Mouse (Mus musculus) kidney, adult 9 months (tissue): ENCODE data around the gene Thsd7a.

ENCODE experiments used
- DNase-seq: peaks from one replicate; pipeline ENCODE4 v3.0.0; 2022

The Thsd7a gene

GRCm38 (mm10) chr6:12499866-12500265, 249.3 kb downstream of the Thsd7a start:
- no peak for DNase-seq

DNA sequence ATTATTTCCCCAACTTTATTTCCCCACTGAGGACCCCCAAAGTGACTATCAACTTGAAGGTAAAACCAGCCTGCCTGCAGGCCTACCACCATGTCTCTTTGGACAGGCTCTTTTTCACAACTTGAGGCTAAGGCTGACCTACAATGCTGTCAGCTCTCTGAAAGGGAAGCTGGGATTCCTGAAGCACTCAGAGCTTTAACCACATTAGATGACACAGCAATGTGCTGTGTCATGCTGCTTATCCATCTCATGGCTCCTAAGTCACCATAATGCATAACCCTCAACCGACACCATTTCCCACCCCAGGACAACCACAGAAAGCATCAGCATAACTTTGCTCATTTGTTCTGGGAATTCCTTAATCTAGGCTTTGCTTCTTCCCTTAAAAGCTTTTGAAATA, 255.6 kb downstream of the Thsd7a start:
- DNase-seq, result no peak

GRCm38 (mm10) chr6:12488882-12489281, 260.3 kb downstream of the Thsd7a start:
- DNase-seq, result peak; percentile 8

DNA sequence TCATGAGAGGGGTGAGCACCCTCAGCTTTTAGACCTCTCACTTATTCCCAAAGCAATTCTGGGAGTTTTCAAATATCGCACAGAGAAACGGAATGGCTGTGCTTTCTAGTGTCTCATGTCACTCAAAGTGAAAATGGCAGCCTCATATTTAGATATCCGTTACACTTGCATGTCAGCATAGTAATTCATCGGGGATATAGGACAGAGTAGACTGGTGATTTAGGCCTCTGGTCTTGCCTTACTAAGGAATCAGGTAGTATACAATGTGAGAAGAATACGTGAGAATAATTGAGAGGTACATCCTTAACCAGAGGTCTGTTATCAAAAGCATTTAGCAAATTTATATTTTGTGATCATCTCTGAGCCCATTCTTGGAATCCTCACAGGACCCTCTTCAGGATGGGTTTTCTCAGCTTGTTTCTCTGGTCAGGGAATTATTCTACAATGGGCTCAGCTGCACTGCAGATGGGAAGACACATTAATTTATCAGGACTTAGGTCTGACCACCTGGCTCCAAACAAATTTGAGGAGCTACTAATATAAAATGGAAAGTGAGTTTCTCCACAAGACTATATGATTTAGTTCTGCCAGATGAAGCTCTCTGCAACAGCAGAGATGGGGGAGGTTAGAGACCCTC, 267.6 kb downstream of the Thsd7a start:
- no peak for DNase-seq

- DNase-seq, result no peak
Observed at GRCm38 (mm10) chr6:12478359-12478758, 270.9 kb downstream of the Thsd7a start.

DNA sequence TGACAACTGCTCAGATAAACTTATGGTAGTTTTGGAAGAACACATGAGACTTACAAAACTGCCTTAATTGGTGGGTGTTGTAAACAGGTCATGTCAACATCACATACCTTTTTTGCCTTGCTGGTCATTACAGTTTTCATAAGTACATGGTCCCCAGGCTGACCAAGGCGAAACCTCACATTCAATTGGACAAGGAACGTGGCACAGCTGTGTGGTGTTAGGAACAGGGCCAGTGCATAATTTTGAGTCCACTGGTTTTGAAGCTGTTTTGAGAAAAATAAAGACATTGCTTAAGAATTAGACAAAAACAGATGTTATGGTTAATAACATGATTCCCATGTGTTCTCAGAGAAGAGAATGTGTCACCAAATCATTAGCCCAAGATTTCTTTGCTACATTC, 278.3 kb downstream of the Thsd7a start:
- DNase-seq, result no peak

DNA sequence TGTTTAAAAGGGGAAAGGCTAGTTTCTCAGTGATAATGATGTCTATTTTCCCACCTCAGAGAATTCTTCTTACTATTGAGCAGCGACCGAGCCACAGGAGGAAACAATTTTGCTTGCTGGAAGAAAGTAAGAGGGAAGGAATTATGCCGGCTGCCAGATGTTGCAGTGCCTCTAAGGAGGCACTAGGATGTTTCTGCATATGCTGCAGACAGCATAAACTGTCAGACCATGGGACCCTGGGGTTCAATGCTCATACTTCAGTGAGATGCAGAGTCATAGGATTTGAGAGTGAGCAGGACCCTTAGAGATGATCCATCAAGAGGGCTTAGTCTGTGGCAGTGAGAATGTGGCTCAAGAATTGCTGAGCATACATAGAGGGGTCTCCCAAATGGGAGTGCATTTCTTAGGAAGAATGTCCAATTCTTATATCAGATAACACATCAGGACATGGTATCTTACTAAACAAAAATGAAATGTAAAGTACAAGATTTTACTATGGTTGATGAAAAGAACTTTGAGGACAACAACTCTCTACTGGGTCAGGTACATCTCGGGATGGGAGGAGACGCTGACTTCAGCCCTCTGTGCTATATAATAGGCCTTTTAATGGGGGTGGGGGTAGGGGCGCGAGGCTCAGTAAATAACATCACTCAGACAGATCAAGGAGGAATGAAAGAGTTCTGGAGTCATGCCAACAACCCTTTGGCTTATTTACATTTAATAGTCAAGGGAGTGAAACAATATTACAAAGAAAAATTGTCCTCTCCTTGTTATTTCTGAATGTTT, 281.7 kb downstream of the Thsd7a start:
- no peak for DNase-seq

GRCm38 (mm10) chr6:12458841-12459240, 290.4 kb downstream of the Thsd7a start:
- no peak for DNase-seq

- no peak for DNase-seq
Observed at GRCm38 (mm10) chr6:12457451-12457850, 291.8 kb downstream of the Thsd7a start.

DNA sequence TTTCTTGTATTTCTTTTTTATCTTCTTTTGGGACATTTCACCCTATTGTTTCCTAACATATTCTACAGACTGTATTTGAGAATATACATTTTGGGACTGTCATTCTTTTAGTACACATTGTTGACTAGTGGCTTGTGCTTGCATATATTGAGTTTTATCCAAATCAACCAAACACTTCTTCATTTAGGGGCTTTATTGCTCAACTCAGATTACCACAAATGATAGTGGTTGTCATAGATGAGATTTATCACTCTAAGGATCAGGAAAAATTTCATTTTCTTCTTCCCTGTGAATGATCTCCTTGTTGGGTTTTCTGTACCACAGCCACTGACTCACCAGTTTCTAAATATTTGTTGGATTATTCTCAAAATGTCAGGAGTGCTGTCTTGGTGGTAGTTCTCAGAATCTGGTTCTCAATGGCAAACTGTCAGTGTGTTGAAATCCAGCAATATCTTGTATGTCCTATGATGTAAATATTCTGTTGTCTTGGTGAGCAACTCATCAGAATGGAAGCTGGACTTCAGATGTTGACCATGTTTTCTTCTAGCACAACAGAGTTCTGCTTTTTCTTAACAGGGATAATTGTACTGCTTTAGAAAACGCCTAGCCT, 294.2 kb downstream of the Thsd7a start:
- no peak for DNase-seq

GRCm38 (mm10) chr6:12454132-12454531, 295.1 kb downstream of the Thsd7a start:
- DNase-seq, result no peak

- DNase-seq, result peak; percentile 38
Observed at GRCm38 (mm10) chr6:12448851-12449250, 300.4 kb downstream of the Thsd7a start.

- DNase-seq, result no peak
Observed at GRCm38 (mm10) chr6:12445486-12445885, 303.7 kb downstream of the Thsd7a start.

- peak; percentile 21 for DNase-seq
Observed at GRCm38 (mm10) chr6:12439561-12439960, 309.6 kb downstream of the Thsd7a start.

GRCm38 (mm10) chr6:12419070-12419469, 330.1 kb downstream of the Thsd7a start:
- DNase-seq, result no peak

GRCm38 (mm10) chr6:12416976-12417375, 332.2 kb downstream of the Thsd7a start:
- DNase-seq, result no peak

GRCm38 (mm10) chr6:12404441-12404840, 344.8 kb downstream of the Thsd7a start:
- peak; percentile 5 for DNase-seq

- DNase-seq, result no peak
Observed at GRCm38 (mm10) chr6:12402996-12403395, 346.2 kb downstream of the Thsd7a start.

GRCm38 (mm10) chr6:12397776-12398522, 351.3 kb downstream of the Thsd7a start:
- DNase-seq, result no peak

DNA sequence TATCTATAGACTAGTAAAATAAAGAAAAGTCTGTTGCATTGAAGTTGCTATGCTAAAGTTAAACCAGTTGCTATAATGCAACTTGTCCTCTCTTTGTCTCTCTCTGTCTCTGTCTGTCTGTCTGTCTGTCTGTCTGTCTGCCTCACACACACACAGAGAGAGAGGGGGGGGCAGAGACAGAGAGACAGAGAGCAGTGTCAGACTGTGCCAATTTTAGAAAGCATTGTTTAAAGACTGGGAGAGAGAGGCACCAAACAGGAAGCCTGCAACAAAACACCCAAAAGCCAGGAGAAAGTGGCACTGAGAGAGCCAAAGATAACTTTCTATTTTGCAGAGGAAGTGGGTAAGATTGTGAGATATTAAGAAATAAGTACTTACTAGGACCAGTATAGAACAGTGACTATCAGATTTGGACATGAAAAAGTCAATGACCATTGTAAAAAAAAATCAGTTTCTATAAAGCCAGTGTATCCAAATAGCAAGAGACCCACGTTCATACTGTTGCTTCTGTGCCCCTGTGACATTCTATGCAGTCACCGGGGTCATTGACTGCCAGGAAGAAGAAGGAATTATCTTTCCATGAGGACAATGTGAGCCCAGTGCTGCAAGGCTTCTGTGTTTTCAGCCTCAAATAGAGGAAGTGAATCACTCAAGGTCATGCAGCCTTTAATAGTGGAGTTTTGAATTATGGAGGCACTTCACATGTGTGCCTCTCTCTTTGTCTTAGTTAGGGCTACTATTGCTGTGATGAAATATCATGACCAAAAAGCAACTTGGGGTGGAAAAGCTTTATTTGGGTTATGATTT, 355.4 kb downstream of the Thsd7a start:
- DNase-seq, result peak; percentile 12

DNA sequence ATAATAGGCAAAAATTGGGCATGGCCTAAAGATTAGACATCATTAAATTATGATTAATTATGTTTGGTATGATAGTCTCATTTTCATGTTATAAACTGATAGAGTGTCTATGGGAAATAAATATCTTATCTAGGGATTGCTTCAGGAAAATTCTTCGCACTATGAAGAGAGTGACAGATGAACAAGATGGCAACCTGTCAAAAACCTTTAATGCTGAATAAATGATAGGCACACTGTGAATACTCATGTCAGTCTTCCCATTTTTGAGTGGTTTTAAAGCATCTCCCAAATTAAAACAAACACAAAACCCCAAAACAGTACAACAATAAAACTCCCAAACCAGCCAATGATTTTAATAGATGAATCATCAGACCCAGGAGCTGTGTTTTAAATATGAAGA, 362.5 kb downstream of the Thsd7a start:
- DNase-seq, result no peak

GRCm38 (mm10) chr6:12385591-12385990, 363.6 kb downstream of the Thsd7a start:
- no peak for DNase-seq
